Mouse (Mus musculus) bone marrow, adult 2 months (tissue): Measurements from ENCODE around the gene Nol6. TPM values are rescaled to one million over a fixed set of nuclear protein-coding genes. Genes with fewer than 3 reads are reported as not detected.
A peak's percentile ranks its signal among the peaks of the same experiment; 100 is the strongest.

ENCODE experiments used
- H3K27ac ChIP-seq: fragments of 200-500 bp; 2 replicates; pipeline ENCODE4 v1.5.1; 2012; ENCODE audit warnings: low read depth, mild to moderate bottlenecking, control low read depth, inconsistent platforms, low read length; ENCODE audit not compliant: control insufficient read depth, poor library complexity, insufficient read depth
- H3K4me1 ChIP-seq: fragments of 200-500 bp; 2 replicates; pipeline ENCODE4 v1.6.1; 2011; ENCODE audit warnings: low read length; ENCODE audit not compliant: control insufficient read depth, insufficient read depth
- H3K4me3 ChIP-seq: fragments of 200-500 bp; replicated peaks from 2 replicates; pipeline ENCODE3; 2011; ENCODE audit warnings: mild to moderate bottlenecking, low read depth, low read length, control low read depth; ENCODE audit not compliant: control insufficient read depth
- CTCF ChIP-seq: fragments of 200-500 bp; IDR thresholded peaks from 2 replicates; pipeline ENCODE4 v1.5.1; 2011; ENCODE audit warnings: low read length, control low read depth; ENCODE audit not compliant: control insufficient read depth, insufficient read depth
- POLR2A ChIP-seq: fragments of 200-500 bp; IDR thresholded peaks from 2 replicates; pipeline ENCODE4 v1.6.1; 2011; ENCODE audit warnings: low read depth, mild to moderate bottlenecking, control low read depth, low read length, borderline replicate concordance; ENCODE audit not compliant: control insufficient read depth
- WGBS: fragments of 180-500 bp; shearing (Covaris S2); methylation state at CpG from one replicate; pipeline ENCODE4 v1.1.7; 2018; 5-methylcytosine and 5-hydroxymethylcytosine counted together
- polyA plus RNA-seq: library from polyadenylated mRNA; stranded (reverse); fragments of >200 nt; gene quantifications from 2 replicates; pipeline ENCODE4 v1.2.4, GENCODE M21; 2011; ENCODE audit warnings: low replicate concordance; ENCODE audit not compliant: missing spikeins, insufficient read depth, insufficient read length

Gene Nol6
- polyA plus RNA-seq, 1 experiment = 10.0 TPM

- no peaks in the 10 kb centered on the region; the same call in none of the 2 replicates for H3K4me1 ChIP-seq
- 42% methylated on average over 5 of the region's 5 CpGs for WGBS
- H3K4me3 ChIP-seq = no peak overlapping the region
- H3K27ac ChIP-seq = no peak overlapping the region
- no peak for TF ChIP-seq POLR2A
- TF ChIP-seq CTCF = no peak
Observed at GRCm38 (mm10) chr4:41096794-41097193, 27.5 kb downstream of the Nol6 start.

- no peak overlapping the region for H3K4me3 ChIP-seq
- H3K27ac ChIP-seq = no peak overlapping the region
- H3K4me1 ChIP-seq = no peaks in the 10 kb centered on the region; the same call in none of the 2 replicates
- TF ChIP-seq CTCF (no peak), POLR2A (no peak)
- WGBS = 76% methylated on average over 8 of the region's 8 CpGs
Observed at GRCm38 (mm10) chr4:41096169-41096568, 28.1 kb downstream of the Nol6 start.

- no peaks in the 10 kb centered on the region; the same call in none of the 2 replicates for H3K4me1 ChIP-seq
- no peak overlapping the region for H3K27ac ChIP-seq
Observed at GRCm38 (mm10) chr4:41094361-41094760, 29.9 kb downstream of the Nol6 start.

GRCm38 (mm10) chr4:41092958-41093357 lies 31.3 kb downstream of the Nol6 start:
- Histone ChIP-seq H3K27ac (no peak overlapping the region), H3K4me1 (no peaks in the 10 kb centered on the region; the same call in none of the 2 replicates), H3K4me3 (no peak overlapping the region)
- WGBS = 73% methylated on average over 1 of the region's 1 CpGs
- TF ChIP-seq POLR2A (no peak), CTCF (no peak)

More at GRCm38 (mm10) chr4:41094361-41094760, 29.9 kb downstream of the Nol6 start:
- no peak overlapping the region for H3K4me3 ChIP-seq
- WGBS = 67% methylated on average over 9 of the region's 9 CpGs
- no peak for TF ChIP-seq CTCF
- no peak for TF ChIP-seq POLR2A

GRCm38 (mm10) chr4:41091391-41091790 lies 32.9 kb downstream of the Nol6 start:
- no peak overlapping the region for H3K4me3 ChIP-seq
- no peak for TF ChIP-seq CTCF
- no peak for TF ChIP-seq POLR2A
- peaks cover 2% of the 10 kb centered on the region; the same call in 1 of the 2 replicates for H3K4me1 ChIP-seq
- 37% methylated on average over 3 of the region's 3 CpGs for WGBS
- H3K27ac ChIP-seq = no peak overlapping the region

GRCm38 (mm10) chr4:41089705-41090104 lies 34.5 kb downstream of the Nol6 start:
- 59% methylated on average over 2 of the region's 2 CpGs for WGBS
- no peak overlapping the region for H3K4me3 ChIP-seq
- no peak for TF ChIP-seq POLR2A
- TF ChIP-seq CTCF = no peak
- no peak overlapping the region for H3K27ac ChIP-seq
- peaks cover 2% of the 10 kb centered on the region; the same call in 1 of the 2 replicates for H3K4me1 ChIP-seq

GRCm38 (mm10) chr4:41089189-41089588 lies 35.1 kb downstream of the Nol6 start:
- no peak overlapping the region for H3K4me3 ChIP-seq
- TF ChIP-seq CTCF = no peak
- no peak for TF ChIP-seq POLR2A
- H3K4me1 ChIP-seq = peaks cover 2% of the 10 kb centered on the region; the same call in 1 of the 2 replicates
- H3K27ac ChIP-seq = no peak overlapping the region
- WGBS = 70% methylated on average over 4 of the region's 4 CpGs

GRCm38 (mm10) chr4:41087459-41088298 lies 36.6 kb downstream of the Nol6 start:
- Histone ChIP-seq H3K4me3 (no peak overlapping the region), H3K4me1 (peaks cover 2% of the 10 kb centered on the region; the same call in 1 of the 2 replicates), H3K27ac (peak overlapping the region; percentile 67)
- TF ChIP-seq CTCF (no peak), POLR2A (no peak)
- WGBS = 52% methylated on average over 16 of the region's 16 CpGs

- Histone ChIP-seq H3K4me3 (no peak overlapping the region), H3K27ac (peak overlapping the region; percentile 25; the same call in 1 of the 2 replicates), H3K4me1 (peaks cover 2% of the 10 kb centered on the region; the same call in 1 of the 2 replicates)
- WGBS = 69% methylated on average over 9 of the region's 9 CpGs
- TF ChIP-seq POLR2A (no peak), CTCF (no peak)
Observed at GRCm38 (mm10) chr4:41086947-41087346, 37.3 kb downstream of the Nol6 start.
